Mouse (Mus musculus): ENCODE data around the gene Tm4sf20.

DNA sequence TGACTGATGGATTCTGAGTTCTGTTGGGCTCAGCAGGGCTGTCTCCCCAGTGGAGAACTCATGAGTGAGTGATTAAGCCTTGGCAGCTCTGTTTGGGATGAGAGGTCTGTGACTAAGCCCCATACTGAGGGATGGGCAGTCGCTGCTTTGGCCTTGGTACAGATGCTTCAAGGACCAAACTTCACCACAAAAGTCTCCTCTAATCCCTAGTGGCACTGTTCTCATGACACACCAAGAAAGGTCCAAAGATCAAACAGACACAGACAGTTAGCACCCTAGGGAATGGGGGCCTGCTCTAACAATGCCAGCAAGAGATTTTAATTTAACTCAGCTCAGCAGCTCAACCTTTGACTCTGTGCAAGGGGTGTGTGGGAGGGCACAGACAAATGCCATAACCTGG lies 43.5 kb upstream of the Tm4sf20 start:
- TF ChIP-seq CTCF (IDR thresholded peaks at IDR 0.05; ENCODE audit: borderline replicate concordance, insufficient read depth, low read length) (no peak), POLR2A (IDR thresholded peaks at IDR 0.05; ENCODE audit: low read depth, low read length) (no peak)
